Mouse (Mus musculus): Measurements from ENCODE around the gene Eif1b. TPM values are rescaled to one million over a fixed set of nuclear protein-coding genes. Genes with fewer than 3 reads are reported as not detected.

The Eif1b gene
- polyA plus RNA-seq, 1 experiment from 2014 or later = 454 TPM

- no peaks in the 10 kb centered on the region for H3K9me3 ChIP-seq (replicated peaks; ENCODE audit: control insufficient read depth, low read length)
- no peak overlapping the region for H3K4me3 ChIP-seq (ENCODE audit: low read depth, low read length)
- no peaks in the 10 kb centered on the region for H3K27me3 ChIP-seq (replicated peaks; ENCODE audit: control insufficient read depth, insufficient read depth, low read length)
- H3K27ac ChIP-seq (ENCODE audit: low read depth, low read length) = no peak overlapping the region
- no peaks in the 10 kb centered on the region for H3K36me3 ChIP-seq (ENCODE audit: control insufficient read depth, insufficient read depth, low read length)
- H3K4me2 ChIP-seq (ENCODE audit: low read length) = no peak overlapping the region
- DNase-seq (ENCODE audit: low spot score) (no peak), ATAC-seq (no peak)
- H3K9ac ChIP-seq (ENCODE audit: low read length) = no peak overlapping the region
- 89% methylated on average over 8 of the region's 8 CpGs for WGBS
- H3K4me1 ChIP-seq (ENCODE audit: control insufficient read depth, insufficient read depth, low read length) = 0 out of 2 replicates have a peak, but pooled peaks cover 2% of the 10 kb centered on the region
These were observed 5.0 kb upstream of the Eif1b start for GRCm38 (mm10) chr9:120487076-120487475.

GRCm38 (mm10) chr9:120491509-120491908 is 523 bp upstream of the Eif1b start:
- H3K9ac ChIP-seq (ENCODE audit: low read length) = no peak overlapping the region
- no peaks in the 10 kb centered on the region for H3K9me3 ChIP-seq (replicated peaks; ENCODE audit: control insufficient read depth, low read length)
- H3K27me3 ChIP-seq (replicated peaks; ENCODE audit: control insufficient read depth, insufficient read depth, low read length) = no peaks in the 10 kb centered on the region
- 0 out of 2 replicates have a peak, but pooled peaks cover 7% of the 10 kb centered on the region for H3K4me1 ChIP-seq (ENCODE audit: control insufficient read depth, insufficient read depth, low read length)
- peak overlapping the region; percentile 100 for H3K4me3 ChIP-seq (ENCODE audit: low read depth, low read length)
- DNase-seq (ENCODE audit: low spot score) = no peak
- 79% methylated on average over 3 of the region's 3 CpGs for WGBS
- H3K4me2 ChIP-seq (ENCODE audit: low read length) = peak overlapping the region; percentile 79
- no peak overlapping the region for H3K27ac ChIP-seq (ENCODE audit: low read depth, low read length)
- H3K36me3 ChIP-seq (ENCODE audit: control insufficient read depth, insufficient read depth, low read length) = peaks cover 26% of the 10 kb centered on the region
- ATAC-seq = no peak

- DNase-seq (ENCODE audit: low spot score) (peak; percentile 91), ATAC-seq (peak; percentile 86)
- no peaks in the 10 kb centered on the region for H3K9me3 ChIP-seq (replicated peaks; ENCODE audit: control insufficient read depth, low read length)
- WGBS = 1% methylated on average over 93 of the region's 97 CpGs
- H3K4me1 ChIP-seq (ENCODE audit: control insufficient read depth, insufficient read depth, low read length) = 0 out of 2 replicates have a peak, but pooled peaks cover 7% of the 10 kb centered on the region
- H3K9ac ChIP-seq (ENCODE audit: low read length) = peak overlapping the region; percentile 100
- no peaks in the 10 kb centered on the region for H3K27me3 ChIP-seq (replicated peaks; ENCODE audit: control insufficient read depth, insufficient read depth, low read length)
- peak overlapping the region; percentile 79 for H3K4me2 ChIP-seq (ENCODE audit: low read length)
- H3K27ac ChIP-seq (ENCODE audit: low read depth, low read length) = peak overlapping the region; percentile 93
- peaks cover 26% of the 10 kb centered on the region for H3K36me3 ChIP-seq (ENCODE audit: control insufficient read depth, insufficient read depth, low read length)
- H3K4me3 ChIP-seq (ENCODE audit: low read depth, low read length) = peak overlapping the region; percentile 100
These were observed 644 bp downstream of the Eif1b start for GRCm38 (mm10) chr9:120492400-120493351.

GRCm38 (mm10) chr9:120493781-120494180 is 1.7 kb downstream of the Eif1b start:
- peak overlapping the region; percentile 100 for H3K9ac ChIP-seq (ENCODE audit: low read length)
- DNase-seq (ENCODE audit: low spot score) (no peak), ATAC-seq (no peak)
- H3K27me3 ChIP-seq (replicated peaks; ENCODE audit: control insufficient read depth, insufficient read depth, low read length) = no peaks in the 10 kb centered on the region
- H3K4me1 ChIP-seq (ENCODE audit: control insufficient read depth, insufficient read depth, low read length) = 0 out of 2 replicates have a peak, but pooled peaks cover 7% of the 10 kb centered on the region
- H3K27ac ChIP-seq (ENCODE audit: low read depth, low read length) = peak overlapping the region; percentile 15; the same call in 1 of the 2 replicates
- H3K36me3 ChIP-seq (ENCODE audit: control insufficient read depth, insufficient read depth, low read length) = peaks cover 26% of the 10 kb centered on the region
- peak overlapping the region; percentile 79 for H3K4me2 ChIP-seq (ENCODE audit: low read length)
- H3K9me3 ChIP-seq (replicated peaks; ENCODE audit: control insufficient read depth, low read length) = no peaks in the 10 kb centered on the region
- H3K4me3 ChIP-seq (ENCODE audit: low read depth, low read length) = peak overlapping the region; percentile 100
- WGBS = 68% methylated on average over 12 of the region's 12 CpGs

- no peak overlapping the region for H3K9ac ChIP-seq (ENCODE audit: low read length)
- H3K4me3 ChIP-seq (ENCODE audit: low read depth, low read length) = no peak overlapping the region
- DNase-seq (ENCODE audit: low spot score) (peak; percentile 86), ATAC-seq (peak; percentile 37; the same call in 1 of the 2 replicates)
- no peak overlapping the region for H3K4me2 ChIP-seq (ENCODE audit: low read length)
- H3K4me1 ChIP-seq (ENCODE audit: control insufficient read depth, insufficient read depth, low read length) = 0 out of 2 replicates have a peak, but pooled peaks cover 7% of the 10 kb centered on the region
- H3K36me3 ChIP-seq (ENCODE audit: control insufficient read depth, insufficient read depth, low read length) = peaks cover 26% of the 10 kb centered on the region
- WGBS = 5% methylated on average over 3 of the region's 3 CpGs
- no peaks in the 10 kb centered on the region for H3K27me3 ChIP-seq (replicated peaks; ENCODE audit: control insufficient read depth, insufficient read depth, low read length)
- no peak overlapping the region for H3K27ac ChIP-seq (ENCODE audit: low read depth, low read length)
- H3K9me3 ChIP-seq (replicated peaks; ENCODE audit: control insufficient read depth, low read length) = no peaks in the 10 kb centered on the region
These were observed 4.7 kb downstream of the Eif1b start for GRCm38 (mm10) chr9:120496691-120497090.

- Histone ChIP-seq H3K4me3 (ENCODE audit: low read depth, low read length) (no peak overlapping the region), H3K27me3 (replicated peaks; ENCODE audit: control insufficient read depth, insufficient read depth, low read length) (no peaks in the 10 kb centered on the region), H3K9ac (ENCODE audit: low read length) (no peak overlapping the region), H3K4me1 (ENCODE audit: control insufficient read depth, insufficient read depth, low read length) (0 out of 2 replicates have a peak, but pooled peaks cover 7% of the 10 kb centered on the region), H3K27ac (ENCODE audit: low read depth, low read length) (no peak overlapping the region), H3K36me3 (ENCODE audit: control insufficient read depth, insufficient read depth, low read length) (peaks cover 26% of the 10 kb centered on the region), H3K9me3 (replicated peaks; ENCODE audit: control insufficient read depth, low read length) (no peaks in the 10 kb centered on the region), H3K4me2 (ENCODE audit: low read length) (no peak overlapping the region)
- DNase-seq (ENCODE audit: low spot score) (no peak), ATAC-seq (no peak)
- 80% methylated on average over 5 of the region's 5 CpGs for WGBS
These were observed 6.0 kb downstream of the Eif1b start for GRCm38 (mm10) chr9:120497983-120498382.

- no peak overlapping the region for H3K9ac ChIP-seq (ENCODE audit: low read length)
- 36% methylated on average over 10 of the region's 10 CpGs for WGBS
- H3K4me2 ChIP-seq (ENCODE audit: low read length) = no peak overlapping the region
- no peak overlapping the region for H3K27ac ChIP-seq (ENCODE audit: low read depth, low read length)
- no peak overlapping the region for H3K4me3 ChIP-seq (ENCODE audit: low read depth, low read length)
- peaks cover under 1% of the 10 kb centered on the region; the same call in 1 of the 2 replicates for H3K36me3 ChIP-seq (ENCODE audit: control insufficient read depth, insufficient read depth, low read length)
- H3K9me3 ChIP-seq (replicated peaks; ENCODE audit: control insufficient read depth, low read length) = no peaks in the 10 kb centered on the region
- H3K4me1 ChIP-seq (ENCODE audit: control insufficient read depth, insufficient read depth, low read length) = no peaks in the 10 kb centered on the region
- ATAC-seq (peak; percentile 31; the same call in 1 of the 2 replicates), DNase-seq (ENCODE audit: low spot score) (no peak)
- no peaks in the 10 kb centered on the region for H3K27me3 ChIP-seq (replicated peaks; ENCODE audit: control insufficient read depth, insufficient read depth, low read length)
These were observed 9.3 kb downstream of the Eif1b start for GRCm38 (mm10) chr9:120501191-120501902.

- no peak overlapping the region for H3K4me3 ChIP-seq (ENCODE audit: low read depth, low read length)
- H3K4me2 ChIP-seq (ENCODE audit: low read length) = no peak overlapping the region
- H3K9me3 ChIP-seq (replicated peaks; ENCODE audit: control insufficient read depth, low read length) = no peaks in the 10 kb centered on the region
- no peaks in the 10 kb centered on the region for H3K36me3 ChIP-seq (ENCODE audit: control insufficient read depth, insufficient read depth, low read length)
- DNase-seq (ENCODE audit: low spot score) = peak; percentile 95
- no peaks in the 10 kb centered on the region for H3K27me3 ChIP-seq (replicated peaks; ENCODE audit: control insufficient read depth, insufficient read depth, low read length)
- no peak overlapping the region for H3K9ac ChIP-seq (ENCODE audit: low read length)
- ATAC-seq = peak; percentile 75
- 7% methylated on average over 8 of the region's 8 CpGs for WGBS
- no peaks in the 10 kb centered on the region for H3K4me1 ChIP-seq (ENCODE audit: control insufficient read depth, insufficient read depth, low read length)
- no peak overlapping the region for H3K27ac ChIP-seq (ENCODE audit: low read depth, low read length)
These were observed 10.0 kb downstream of the Eif1b start for GRCm38 (mm10) chr9:120502013-120502412.

Measured in forebrain, embryonic 14.5 days (tissue).